Mouse (Mus musculus) C2C12 (cell line): ENCODE results near the gene Ackr3. TPM values are rescaled to one million over a fixed set of nuclear protein-coding genes. Genes with fewer than 3 reads are reported as not detected.

Experiments
- H3K27me3 ChIP-seq: one replicate; pipeline ENCODE4 v1.6.1; 2011; ENCODE audit not compliant: control insufficient read depth, insufficient read depth, insufficient read length
- H3K36me3 ChIP-seq: one replicate; pipeline ENCODE4 v1.6.1; 2011; ENCODE audit not compliant: control insufficient read depth, insufficient read depth
- H3K4me3 ChIP-seq: one replicate; pipeline ENCODE4 v1.5.1; 2011; ENCODE audit warnings: mild to moderate bottlenecking, control low read depth; ENCODE audit not compliant: poor library complexity, insufficient read depth, severe bottlenecking
- H3K79me2 ChIP-seq: one replicate; pipeline ENCODE4 v1.6.1; 2011; ENCODE audit not compliant: control insufficient read depth, insufficient read depth
- H3K79me3 ChIP-seq: one replicate; pipeline ENCODE4 v1.6.1; 2011; ENCODE audit warnings: low read depth, control low read depth
- H3ac ChIP-seq: one replicate; pipeline ENCODE3; 2011; ENCODE audit warnings: low read depth; ENCODE audit not compliant: control insufficient read depth, insufficient read length
- CEBPB ChIP-seq: IDR thresholded peaks from one replicate; pipeline ENCODE4 v1.6.1; 2011; ENCODE audit warnings: low read depth, mild to moderate bottlenecking, control low read depth, moderate library complexity
- CTCF ChIP-seq: IDR thresholded peaks from one replicate; pipeline ENCODE4 v1.5.1; 2011; ENCODE audit not compliant: control insufficient read depth, insufficient read depth, insufficient read length
- FOSL1 ChIP-seq: IDR thresholded peaks from one replicate; pipeline ENCODE4 v1.8.0; 2011; ENCODE audit warnings: mild to moderate bottlenecking, low read length; ENCODE audit not compliant: poor library complexity, insufficient read depth, severe bottlenecking
- MAX ChIP-seq: IDR thresholded peaks from one replicate; pipeline ENCODE4 v1.6.1; 2011; ENCODE audit warnings: mild to moderate bottlenecking, control low read depth
- MYOD1 ChIP-seq: IDR thresholded peaks from one replicate; pipeline ENCODE4 v1.6.1; 2011; ENCODE audit warnings: low read depth; ENCODE audit not compliant: control insufficient read depth, insufficient read length
- MYOG ChIP-seq: IDR thresholded peaks from one replicate; pipeline ENCODE4 v1.6.1; 2011; ENCODE audit not compliant: control insufficient read depth, insufficient read length; ENCODE audit errors: extremely low read depth
- USF1 ChIP-seq: IDR thresholded peaks from one replicate; pipeline ENCODE4 v1.6.1; 2011; ENCODE audit warnings: low read depth, mild to moderate bottlenecking, control low read depth, moderate library complexity
- polyA plus RNA-seq: library from polyadenylated mRNA; unstranded; fragments of >200 nt; fragmentation: generic; extraction: Trizol; gene quantifications from one replicate; pipeline ENCODE4 v1.2.1, GENCODE M21; 2012; ENCODE audit warnings: missing spikeins

Ackr3 gene
- polyA plus RNA-seq, 1 experiment, result 14.5 TPM

GRCm38 (mm10) chr1:90250419-90250818, 46.6 kb downstream of the Ackr3 start:
- no peak for TF ChIP-seq MYOD1
- no peak for TF ChIP-seq CEBPB
- TF ChIP-seq MYOG, result no peak
- TF ChIP-seq CTCF, result no peak
- no peak for TF ChIP-seq USF1
- no peak for TF ChIP-seq MAX
- TF ChIP-seq FOSL1, result no peak
- no peaks in the 10 kb centered on the region for H3K79me3 ChIP-seq
- no peaks in the 10 kb centered on the region for H3K36me3 ChIP-seq
- H3ac ChIP-seq, result no peak overlapping the region
- H3K79me2 ChIP-seq, result no peaks in the 10 kb centered on the region
- no peak overlapping the region for H3K4me3 ChIP-seq
- no peaks in the 10 kb centered on the region for H3K27me3 ChIP-seq

DNA sequence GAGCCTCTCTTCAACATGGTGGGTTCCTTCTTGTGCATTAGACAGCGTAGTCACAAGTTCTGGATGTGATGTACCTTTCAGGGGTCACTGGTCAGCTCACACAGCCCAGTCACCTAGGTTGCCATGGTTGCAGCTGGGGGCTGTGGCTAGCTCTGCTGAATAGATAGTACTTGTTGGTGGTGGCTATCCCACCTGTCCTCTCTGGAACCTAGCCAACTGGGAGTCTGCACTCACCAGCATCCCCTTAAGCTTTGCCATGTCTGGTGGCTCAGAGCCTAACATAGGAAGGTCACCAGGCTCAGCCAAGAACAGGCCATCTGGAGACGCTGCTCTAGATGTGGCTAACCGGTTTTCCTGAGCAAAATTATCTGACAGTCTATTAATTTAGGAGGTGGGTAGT, 47.4 kb downstream of the Ackr3 start:
- Histone ChIP-seq H3ac (no peak overlapping the region), H3K79me2 (no peaks in the 10 kb centered on the region), H3K36me3 (no peaks in the 10 kb centered on the region), H3K79me3 (no peaks in the 10 kb centered on the region), H3K27me3 (no peaks in the 10 kb centered on the region), H3K4me3 (no peak overlapping the region)
- TF ChIP-seq FOSL1 (no peak), MYOG (no peak), MYOD1 (no peak), USF1 (no peak), CEBPB (no peak), MAX (no peak), CTCF (no peak)

DNA sequence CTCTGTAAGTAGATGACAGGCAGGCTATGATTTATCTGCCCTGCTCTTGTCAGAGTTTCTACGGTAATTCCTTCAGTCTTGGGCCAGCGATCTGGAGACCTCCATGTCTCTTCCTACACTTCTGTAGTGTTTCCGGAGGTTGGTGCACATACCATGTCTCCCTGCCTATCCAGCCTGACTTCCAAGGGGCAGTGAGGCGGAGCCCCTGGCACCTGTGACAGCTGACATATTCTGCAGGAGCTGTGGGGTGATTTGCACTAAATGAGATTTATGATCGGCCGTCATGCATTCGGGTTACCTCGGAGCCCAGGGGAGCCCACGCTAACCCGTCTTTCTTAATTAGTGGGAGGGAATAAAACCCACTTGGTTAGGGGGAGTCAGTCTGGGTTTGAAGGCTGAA, 49.7 kb downstream of the Ackr3 start:
- Histone ChIP-seq H3K36me3 (no peaks in the 10 kb centered on the region), H3K27me3 (no peaks in the 10 kb centered on the region), H3K79me2 (no peaks in the 10 kb centered on the region), H3K79me3 (no peaks in the 10 kb centered on the region), H3K4me3 (no peak overlapping the region), H3ac (no peak overlapping the region)
- TF ChIP-seq CEBPB, result no peak
- TF ChIP-seq MAX, result no peak
- TF ChIP-seq MYOG, result no peak
- TF ChIP-seq MYOD1, result peak; percentile 8

DNA sequence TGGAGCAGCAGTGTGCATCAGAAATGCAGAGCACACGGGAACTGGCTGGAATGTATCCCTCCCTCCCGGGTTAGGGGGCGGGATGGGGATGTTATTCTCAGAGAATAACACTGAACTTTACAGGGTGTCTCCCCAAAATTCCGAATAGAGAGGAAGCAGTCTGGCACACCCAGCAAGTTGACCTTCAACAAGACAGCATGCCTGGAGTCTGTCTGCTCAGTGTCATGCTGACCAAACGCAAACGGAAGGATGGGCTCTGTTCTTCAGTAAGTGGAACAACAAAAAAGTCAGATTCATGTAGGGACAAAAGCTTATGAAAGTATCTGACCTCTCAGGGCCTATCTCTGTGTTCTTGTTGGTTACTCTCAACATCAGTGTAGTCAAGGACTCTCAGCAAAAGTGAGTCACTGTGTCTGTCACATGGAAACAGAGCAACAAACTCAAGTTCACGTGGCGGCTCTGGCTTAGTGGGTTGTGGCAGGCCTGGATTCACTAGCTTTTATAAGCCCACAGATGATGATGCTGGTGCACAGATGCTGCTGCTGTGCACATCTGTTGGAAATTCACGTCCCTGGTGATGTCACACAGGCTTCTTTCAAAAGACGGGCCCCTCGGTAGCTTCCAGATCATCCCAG, 54.6 kb downstream of the Ackr3 start:
- Histone ChIP-seq H3K36me3 (no peaks in the 10 kb centered on the region), H3ac (no peak overlapping the region), H3K79me2 (no peaks in the 10 kb centered on the region), H3K27me3 (no peaks in the 10 kb centered on the region), H3K4me3 (no peak overlapping the region), H3K79me3 (no peaks in the 10 kb centered on the region)
- TF ChIP-seq MYOG (no peak), MYOD1 (peak; percentile 74), MAX (peak; percentile 83), FOSL1 (peak; percentile 30), CTCF (no peak), USF1 (peak; percentile 77), CEBPB (no peak)

GRCm38 (mm10) chr1:90260704-90261581, 57.2 kb downstream of the Ackr3 start:
- TF ChIP-seq USF1 (no peak), CEBPB (peak; percentile 68), FOSL1 (peak; percentile 53), MYOD1 (peak; percentile 94), MYOG (no peak)
- H3K4me3 ChIP-seq, result no peak overlapping the region
- H3K36me3 ChIP-seq, result no peaks in the 10 kb centered on the region
- H3K79me3 ChIP-seq, result no peaks in the 10 kb centered on the region
- no peaks in the 10 kb centered on the region for H3K27me3 ChIP-seq
- no peaks in the 10 kb centered on the region for H3K79me2 ChIP-seq
- no peak overlapping the region for H3ac ChIP-seq

DNA sequence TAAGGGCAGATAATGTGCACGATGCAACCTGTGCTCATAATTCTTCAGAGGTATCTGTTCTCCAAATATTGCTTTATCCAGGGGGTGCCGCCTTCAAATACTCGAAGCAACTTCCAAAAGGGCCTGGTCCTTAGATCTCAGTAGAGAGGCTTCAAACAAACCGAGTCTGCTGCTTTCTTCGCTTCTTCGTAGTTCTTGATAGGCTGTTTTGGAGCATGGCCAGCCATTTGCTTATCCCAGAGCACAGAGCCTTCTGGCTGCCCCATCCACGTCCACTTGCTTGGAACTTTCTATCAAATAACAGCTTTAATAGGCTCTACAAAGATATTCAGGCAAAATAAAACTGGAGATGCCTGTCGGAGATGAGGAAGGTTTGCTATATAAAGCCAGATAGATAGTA, 58.6 kb downstream of the Ackr3 start:
- H3K4me3 ChIP-seq, result no peak overlapping the region
- H3ac ChIP-seq, result no peak overlapping the region
- TF ChIP-seq CTCF (no peak), MYOD1 (no peak)
- H3K36me3 ChIP-seq, result no peaks in the 10 kb centered on the region
- H3K79me3 ChIP-seq, result no peaks in the 10 kb centered on the region
- no peaks in the 10 kb centered on the region for H3K27me3 ChIP-seq
- no peaks in the 10 kb centered on the region for H3K79me2 ChIP-seq

Other genes starting within 250 kb of the Ackr3 start
- not detected for gene Asb18, start 189.3 kb upstream of the Ackr3 start, polyA plus RNA-seq
- not detected for gene Iqca, start 50.6 kb upstream of the Ackr3 start, polyA plus RNA-seq